Mouse (Mus musculus) CH12.LX (cell line): Measurements from ENCODE around the gene Higd1c. TPM values are rescaled to one million over a fixed set of nuclear protein-coding genes. Genes with fewer than 3 reads are reported as not detected.

Experiments
- DNase-seq: peaks from one replicate; pipeline ENCODE4 v3.0.0-alpha.2; 2013; ENCODE audit errors: extremely low read depth
- H3K27ac ChIP-seq: 2 replicates; pipeline ENCODE4 v1.5.1; 2012; ENCODE audit warnings: low read depth, mild to moderate bottlenecking, control low read depth, moderate library complexity; ENCODE audit not compliant: insufficient read depth
- H3K27me3 ChIP-seq: replicated peaks from 2 replicates; pipeline ENCODE3; 2012; ENCODE audit warnings: inconsistent platforms
- H3K36me3 ChIP-seq, 2 experiments: replicated peaks in 1 of 2; 2 replicates each; pipeline versions ENCODE3 to v1.6.1; 2012; ENCODE audit warnings: inconsistent platforms in 1 of 2, low read length in 1 of 2, mild to moderate bottlenecking in 1 of 2, mixed read lengths in 1 of 2, moderate library complexity in 1 of 2; ENCODE audit not compliant: control insufficient read depth in 1 of 2, insufficient read depth in 1 of 2
- H3K4me1 ChIP-seq, 2 experiments: 2 replicates each; pipeline ENCODE4 v1.6.1; 2012; ENCODE audit warnings: inconsistent platforms in 1 of 2, moderate library complexity in 1 of 2; ENCODE audit not compliant: insufficient read depth in 2 of 2, control insufficient read depth in 1 of 2
- H3K4me2 ChIP-seq: 2 replicates; pipeline ENCODE4 v1.6.1; 2012; ENCODE audit warnings: low read depth, mild to moderate bottlenecking, control low read depth; ENCODE audit not compliant: poor library complexity, insufficient read depth, severe bottlenecking
- H3K4me3 ChIP-seq, 3 experiments: fragments of 150-350 bp in 1 of 3; sonication (generic) in 1 of 3; replicated peaks in 1 of 3; 2 replicates each; pipeline versions ENCODE3 to v1.5.1; 2011 to 2012; ENCODE audit warnings: low read depth in 2 of 3, low read length in 2 of 3, mild to moderate bottlenecking in 2 of 3, moderate library complexity in 2 of 3, control low read depth in 1 of 3, improper control_type of control experiment in 1 of 3, inconsistent platforms in 1 of 3, mixed read lengths in 1 of 3; ENCODE audit not compliant: poor library complexity in 1 of 3
- H3K79me2 ChIP-seq: replicated peaks from 2 replicates; pipeline ENCODE4 v1.6.1; 2012; ENCODE audit warnings: mild to moderate bottlenecking, moderate library complexity; ENCODE audit not compliant: control insufficient read depth, poor library complexity, insufficient read depth, severe bottlenecking; ENCODE audit errors: extremely low read depth
- H3K9ac ChIP-seq: 2 replicates; pipeline ENCODE4 v1.6.1; 2012; ENCODE audit warnings: low read depth, mild to moderate bottlenecking, control low read depth, moderate library complexity; ENCODE audit not compliant: insufficient read depth
- H3K9me3 ChIP-seq: replicated peaks from 2 replicates; pipeline ENCODE3; 2012; ENCODE audit warnings: low read length, inconsistent platforms, mixed read lengths
- BHLHE40 ChIP-seq: IDR thresholded peaks from 2 replicates; pipeline ENCODE4 v1.6.1; 2011; ENCODE audit warnings: mild to moderate bottlenecking, low read depth, low read length, improper control_type of control experiment
- CHD2 ChIP-seq: IDR thresholded peaks from 2 replicates; pipeline ENCODE4 v1.6.1; 2011; ENCODE audit warnings: low read length, improper control_type of control experiment
- CTCF ChIP-seq, 2 experiments: IDR thresholded peaks in 1 of 2; conservative IDR thresholded peaks in 1 of 2; 2 replicates each; pipeline ENCODE4 v1.5.1; 2011 to 2012; ENCODE audit warnings: low read depth in 2 of 2, low read length in 2 of 2, improper control_type of control experiment in 1 of 2, inconsistent platforms in 1 of 2, mild to moderate bottlenecking in 1 of 2, moderate library complexity in 1 of 2
- E2F4 ChIP-seq: IDR thresholded peaks from 2 replicates; pipeline ENCODE4 v1.6.1; 2011; ENCODE audit warnings: low read depth, low read length, improper control_type of control experiment; ENCODE audit not compliant: insufficient replicate concordance
- ELF1 ChIP-seq: IDR thresholded peaks from 2 replicates; pipeline ENCODE4 v1.6.1; 2014; ENCODE audit warnings: low read depth, mild to moderate bottlenecking, inconsistent platforms, low read length, improper control_type of control experiment
- EP300 ChIP-seq: IDR thresholded peaks from 2 replicates; pipeline ENCODE4 v1.6.1; 2011; ENCODE audit warnings: low read length, improper control_type of control experiment
- ETS1 ChIP-seq: conservative IDR thresholded peaks from 2 replicates; pipeline ENCODE4 v1.6.1; 2012; ENCODE audit warnings: low read depth, mild to moderate bottlenecking, inconsistent platforms, low read length, improper control_type of control experiment, moderate library complexity
- GABPA ChIP-seq: IDR thresholded peaks from 2 replicates; pipeline ENCODE4 v1.6.1; 2012; ENCODE audit warnings: low read depth, low read length, improper control_type of control experiment, inconsistent platforms; ENCODE audit not compliant: insufficient replicate concordance
- HCFC1 ChIP-seq: IDR thresholded peaks from 2 replicates; pipeline ENCODE4 v1.6.1; 2012; ENCODE audit warnings: low read depth, mild to moderate bottlenecking, inconsistent platforms, low read length, improper control_type of control experiment
- IRF4 ChIP-seq: IDR thresholded peaks from 2 replicates; pipeline ENCODE4 v1.6.1; 2014; ENCODE audit warnings: low read depth, mild to moderate bottlenecking, inconsistent platforms, low read length, improper control_type of control experiment
- JUN ChIP-seq: IDR thresholded peaks from 2 replicates; pipeline ENCODE4 v1.6.1; 2011; ENCODE audit warnings: low read depth, mild to moderate bottlenecking, low read length, improper control_type of control experiment, moderate library complexity; ENCODE audit not compliant: insufficient read depth
- JUND ChIP-seq: conservative IDR thresholded peaks from 2 replicates; pipeline ENCODE4 v1.6.1; 2011; ENCODE audit warnings: low read depth, low read length, improper control_type of control experiment
- KAT2A ChIP-seq: IDR thresholded peaks from 2 replicates; pipeline ENCODE4 v1.6.1; 2012; ENCODE audit warnings: low read length, improper control_type of control experiment, inconsistent platforms; ENCODE audit not compliant: insufficient replicate concordance
- MAZ ChIP-seq: IDR thresholded peaks from 2 replicates; pipeline ENCODE4 v1.6.1; 2012; ENCODE audit warnings: low read depth, mild to moderate bottlenecking, inconsistent platforms, low read length, improper control_type of control experiment, moderate library complexity
- MYC ChIP-seq: IDR thresholded peaks from 2 replicates; pipeline ENCODE4 v1.6.1; 2011; ENCODE audit warnings: low read depth, mild to moderate bottlenecking, improper control_type of control experiment, low read length
- NRF1 ChIP-seq: IDR thresholded peaks from 2 replicates; pipeline ENCODE4 v1.6.1; 2014; ENCODE audit warnings: low read depth, mild to moderate bottlenecking, inconsistent platforms, low read length, improper control_type of control experiment, moderate library complexity
- PAX5 ChIP-seq: IDR thresholded peaks from 2 replicates; pipeline ENCODE4 v1.6.1; 2012; ENCODE audit warnings: low read length, inconsistent platforms, mixed read lengths
- RAD21 ChIP-seq: IDR thresholded peaks from 2 replicates; pipeline ENCODE4 v1.6.1; 2011; ENCODE audit warnings: low read depth, mild to moderate bottlenecking, low read length, improper control_type of control experiment, moderate library complexity
- SMC3 ChIP-seq: IDR thresholded peaks from 2 replicates; pipeline ENCODE4 v1.6.1; 2011; ENCODE audit warnings: low read depth, low read length, improper control_type of control experiment
- TCF12 ChIP-seq: IDR thresholded peaks from 2 replicates; pipeline ENCODE4 v1.6.1; 2014; ENCODE audit warnings: low read depth, mild to moderate bottlenecking, inconsistent platforms, low read length, improper control_type of control experiment
- USF1 ChIP-seq: IDR thresholded peaks from 2 replicates; pipeline ENCODE4 v1.6.1; 2014; ENCODE audit warnings: low read depth, mild to moderate bottlenecking, inconsistent platforms, low read length, improper control_type of control experiment
- USF2 ChIP-seq: conservative IDR thresholded peaks from 2 replicates; pipeline ENCODE4 v1.6.1; 2011; ENCODE audit warnings: low read depth, low read length, improper control_type of control experiment
- ZC3H11A ChIP-seq: IDR thresholded peaks from 2 replicates; pipeline ENCODE4 v1.6.1; 2012; ENCODE audit warnings: low read depth, mild to moderate bottlenecking, inconsistent platforms, low read length, improper control_type of control experiment
- ZKSCAN1 ChIP-seq: IDR thresholded peaks from 2 replicates; pipeline ENCODE4 v1.6.1; 2012; ENCODE audit warnings: low read depth, inconsistent platforms, low read length, improper control_type of control experiment, borderline replicate concordance
- ZMIZ1 ChIP-seq: IDR thresholded peaks from 2 replicates; pipeline ENCODE4 v1.6.1; 2012; ENCODE audit warnings: low read depth, mild to moderate bottlenecking, inconsistent platforms, low read length, improper control_type of control experiment
- ZNF384 ChIP-seq: IDR thresholded peaks from 2 replicates; pipeline ENCODE4 v1.6.1; 2012; ENCODE audit warnings: low read depth, low read length, improper control_type of control experiment, inconsistent platforms
- dilution Hi-C: fragments of 300-500 bp; cut with MboI; formaldehyde crosslinking; loops from 2 replicates; pipeline ENCODE4 v1.14.3; 2020; ENCODE audit warnings: low sequenced_read_pairs; ENCODE audit not compliant: extremely low pct_unique_long_range_greater_than_20kb, extremely low pct_ligation_motif_present
- in situ Hi-C: fragments of 300-500 bp; cut with MboI; formaldehyde crosslinking; loops from 3 replicates; pipeline ENCODE4 v1.14.3; 2019; ENCODE audit warnings: low sequenced_read_pairs, low pct_ligation_motif_present, low pct_unique_long_range_greater_than_20kb, mixed read lengths
- polyA plus RNA-seq: library from polyadenylated mRNA; unstranded; fragments of >175 nt; gene quantifications from 2 replicates; pipeline ENCODE4 v1.2.1, GENCODE M21; 2012; ENCODE audit warnings: low read depth; ENCODE audit not compliant: insufficient read length
- total RNA-seq, 2 experiments: library from RNA; depleted of rRNA; stranded (reverse); fragments of 300-350 nt in 1 of 2; fragments of >200 nt in 1 of 2; gene quantifications; 2 replicates each; pipeline ENCODE4 v1.2.3; 2012 to 2014

Gene Higd1c
- total and polyA plus RNA-seq, 3 experiments, result not detected

GRCm38 (mm10) chr15:100319884-100320283 lies 44.5 kb upstream of the Higd1c start:
- no peak overlapping the region for H3K4me2 ChIP-seq
- no peak overlapping the region for H3K27ac ChIP-seq
- H3K79me2 ChIP-seq, result no peaks in the 10 kb centered on the region
- no peak overlapping the region for H3K9ac ChIP-seq
- DNase-seq, result no peak
- no peaks in the 10 kb centered on the region for H3K36me3 ChIP-seq
- TF ChIP-seq CTCF (conservative IDR thresholded peaks at IDR 0.05 in 1 of 2, IDR thresholded peaks at IDR 0.05 in 1 of 2; ENCODE audit: low read depth in 2 of 2, low read length in 2 of 2) (no peak), USF2 (no peak), GABPA (no peak), RAD21 (no peak), HCFC1 (no peak), MYC (no peak), ZKSCAN1 (no peak), TCF12 (no peak), IRF4 (no peak), EP300 (no peak), PAX5 (no peak), ZNF384 (no peak), ZC3H11A (no peak), JUND (no peak), USF1 (no peak), ZMIZ1 (no peak), ELF1 (no peak), NRF1 (no peak)
- H3K27me3 ChIP-seq, result no peaks in the 10 kb centered on the region
- H3K9me3 ChIP-seq, result no peaks in the 10 kb centered on the region
- in situ Hi-C loops, result loop anchor here (5.0 to 10.0 kb wide), 2 partner anchors 55 to 298 kb away; no protein-coding TSS in a partner anchor
- H3K4me3 ChIP-seq, result no peak overlapping the region
- H3K4me1 ChIP-seq, result no peaks in the 10 kb centered on the region
- dilution Hi-C loops, result no loop called here

DNA sequence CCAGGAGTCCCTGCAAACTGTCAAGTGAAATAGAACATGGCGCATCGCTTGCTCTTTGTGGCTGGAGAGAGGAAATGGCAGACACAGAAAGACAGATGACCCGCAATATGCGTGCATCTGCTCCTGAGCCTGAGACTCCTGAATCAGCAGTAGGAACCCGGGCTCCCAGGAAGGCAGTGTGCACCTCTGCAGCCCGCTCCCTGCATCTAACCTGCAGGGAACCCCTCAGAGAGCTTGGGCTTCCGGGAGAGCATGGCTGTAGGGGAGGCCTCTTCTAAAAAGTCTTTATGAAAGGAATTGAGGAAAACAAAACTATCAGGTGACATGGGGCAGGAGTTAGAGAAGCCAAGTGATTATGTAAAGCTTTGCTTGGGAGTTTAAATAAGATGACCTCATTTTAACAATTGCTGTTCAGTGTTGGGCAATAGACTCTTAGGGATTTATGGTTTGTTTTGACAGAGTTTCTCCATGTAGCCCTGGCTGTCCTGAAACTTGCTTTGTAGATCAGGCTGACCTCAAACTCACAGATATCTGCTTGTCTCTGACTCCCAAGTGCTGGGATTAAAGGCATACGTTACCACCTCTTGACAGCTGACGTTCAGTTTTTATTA lies 43.9 kb upstream of the Higd1c start:
- no peaks in the 10 kb centered on the region for H3K4me1 ChIP-seq
- DNase-seq, result no peak
- H3K27me3 ChIP-seq, result no peaks in the 10 kb centered on the region
- TF ChIP-seq JUN (no peak), BHLHE40 (no peak), CHD2 (no peak), ETS1 (no peak), ELF1 (no peak), SMC3 (no peak), ZMIZ1 (no peak), USF1 (no peak), RAD21 (no peak), NRF1 (no peak), KAT2A (no peak), CTCF (conservative IDR thresholded peaks at IDR 0.05 in 1 of 2, IDR thresholded peaks at IDR 0.05 in 1 of 2; ENCODE audit: low read depth in 2 of 2, low read length in 2 of 2) (no peak), GABPA (no peak), USF2 (no peak), MAZ (no peak), EP300 (no peak), PAX5 (no peak), ZNF384 (no peak), E2F4 (no peak)
- TF ChIP-seq, all 38 proteins: peak for 0
- in situ Hi-C loops, result loop anchor here (10.0 kb wide), 1 partner anchor 56 kb away; no protein-coding TSS in a partner anchor
- no peak overlapping the region for H3K9ac ChIP-seq
- no peak overlapping the region for H3K4me2 ChIP-seq
- H3K79me2 ChIP-seq, result no peaks in the 10 kb centered on the region
- dilution Hi-C loops, result no loop called here
- no peaks in the 10 kb centered on the region for H3K9me3 ChIP-seq
- no peak overlapping the region for H3K4me3 ChIP-seq
- no peaks in the 10 kb centered on the region for H3K36me3 ChIP-seq
- H3K27ac ChIP-seq, result no peak overlapping the region
